Mouse (Mus musculus) G1E (cell line): Measurements from ENCODE around the gene Ttll3.

Experiments
- CTCF ChIP-seq: IDR thresholded peaks from 2 replicates; pipeline ENCODE4 v1.5.1; 2012; ENCODE audit warnings: low read depth, low read length, inconsistent platforms, mixed read lengths
- GATA1 ChIP-seq: IDR thresholded peaks from 2 replicates; pipeline ENCODE4 v1.6.1; 2012; ENCODE audit warnings: borderline replicate concordance, low read length, inconsistent platforms, mixed read lengths
- GATA2 ChIP-seq: IDR thresholded peaks from 2 replicates; pipeline ENCODE4 v1.6.1; 2012; ENCODE audit warnings: low read depth, low read length, inconsistent platforms, borderline replicate concordance
- POLR2AphosphoS5 ChIP-seq: IDR thresholded peaks from 2 replicates; pipeline ENCODE4 v1.6.1; 2012; ENCODE audit warnings: low read depth, low read length, inconsistent platforms; ENCODE audit not compliant: insufficient replicate concordance
- TAL1 ChIP-seq: conservative IDR thresholded peaks from 2 replicates; pipeline ENCODE4 v1.6.1; 2012; ENCODE audit warnings: low read depth, low read length, inconsistent platforms, mixed read lengths

- TF ChIP-seq GATA1 (no peak), CTCF (no peak), TAL1 (no peak), GATA2 (no peak), POLR2AphosphoS5 (no peak)
Observed at GRCm38 (mm10) chr6:113416416-113416815, 27.4 kb downstream of the Ttll3 start.
